Mouse (Mus musculus): ENCODE results near the gene Vamp8.

Vamp8 gene

GRCm38 (mm10) chr6:72389941-72390771 lies at the start of gene Vamp8:
Gene Vamp8 (minus strand): TSS chr6:72390703.
- in situ Hi-C loops (cut with MboI; ENCODE audit: unreplicated experiment in 2 of 2) = no loop called here

- in situ Hi-C loops (cut with MboI; ENCODE audit: unreplicated experiment in 2 of 2) = no loop called here
Observed at GRCm38 (mm10) chr6:72439355-72440185, 49.1 kb upstream of the Vamp8 start, which contains the start of gene Mat2a. Gene Mat2a (minus strand): TSS chr6:72439558.

DNA sequence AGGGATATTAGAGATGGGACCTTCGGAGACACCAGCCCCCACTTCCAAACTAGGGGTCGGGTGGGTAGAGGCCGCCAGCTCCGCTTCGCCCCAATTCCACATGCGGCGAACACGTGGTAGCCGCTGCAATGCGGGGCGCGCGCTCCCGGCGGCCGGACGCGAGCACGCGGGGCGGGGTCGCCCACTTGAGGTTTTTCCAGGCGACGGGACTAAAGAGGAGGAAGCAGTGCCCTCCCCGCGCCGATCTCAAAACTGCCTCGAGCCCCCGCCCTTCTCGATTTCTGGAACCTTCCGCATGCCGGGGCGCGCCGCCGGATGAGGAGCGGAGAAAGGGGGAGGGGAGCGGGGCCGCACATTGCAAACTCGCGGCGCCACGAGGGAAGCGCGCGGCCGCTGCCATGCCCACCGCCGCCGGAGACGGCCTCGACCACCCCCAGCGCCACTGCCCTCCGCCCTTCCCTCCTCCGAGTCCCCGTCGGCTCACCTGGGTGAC lies 48.4 kb upstream of the Vamp8 start:
- in situ Hi-C loops (cut with MboI; ENCODE audit: unreplicated experiment in 2 of 2) = no loop called here

- in situ Hi-C loops (cut with MboI; ENCODE audit: unreplicated experiment in 2 of 2) = no loop called here
Observed at GRCm38 (mm10) chr6:72438226-72438625, 47.7 kb upstream of the Vamp8 start.

- in situ Hi-C loops (cut with MboI; ENCODE audit: unreplicated experiment in 2 of 2) = no loop called here
Observed at GRCm38 (mm10) chr6:72432153-72432552, 41.6 kb upstream of the Vamp8 start.

- in situ Hi-C loops (cut with MboI; ENCODE audit: unreplicated experiment in 2 of 2) = no loop called here
Observed at GRCm38 (mm10) chr6:72430989-72431921, 40.8 kb upstream of the Vamp8 start.

- in situ Hi-C loops (cut with MboI; ENCODE audit: unreplicated experiment in 2 of 2) = loop anchor here (5.0 kb wide), 2 partner anchors 108 to 138 kb away; no protein-coding TSS in a partner anchor
Observed at GRCm38 (mm10) chr6:72429061-72429842, 38.7 kb upstream of the Vamp8 start.

GRCm38 (mm10) chr6:72428036-72428435 lies 37.5 kb upstream of the Vamp8 start:
- in situ Hi-C loops (cut with MboI; ENCODE audit: unreplicated experiment in 2 of 2) = loop anchor here (5.0 kb wide), 2 partner anchors 109 to 139 kb away; no protein-coding TSS in a partner anchor

GRCm38 (mm10) chr6:72425646-72426045 lies 35.1 kb upstream of the Vamp8 start:
- in situ Hi-C loops (cut with MboI; ENCODE audit: unreplicated experiment in 2 of 2) = loop anchor here (5.0 kb wide), 2 partner anchors 112 to 142 kb away; no protein-coding TSS in a partner anchor

DNA sequence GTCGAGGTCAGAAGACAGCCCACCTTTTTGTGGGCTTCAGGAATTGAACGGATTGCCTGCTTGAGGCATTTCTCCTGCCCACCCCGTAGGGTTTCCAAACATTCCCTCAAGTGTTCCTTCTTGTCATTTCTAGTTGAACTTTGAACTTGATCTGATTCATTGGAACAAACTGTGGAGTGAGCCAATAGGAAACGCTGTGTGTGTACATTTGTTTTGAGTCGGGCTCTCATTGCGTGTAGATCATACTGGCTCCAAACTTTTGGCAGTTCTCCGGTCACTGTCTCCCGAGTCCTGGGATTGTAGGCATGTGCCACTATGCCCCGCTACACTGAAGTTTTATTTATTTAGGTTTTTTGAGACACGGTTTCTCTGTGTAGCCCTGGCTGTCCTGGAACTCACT lies 30.4 kb upstream of the Vamp8 start:
- in situ Hi-C loops (cut with MboI; ENCODE audit: unreplicated experiment in 2 of 2) = no loop called here

DNA sequence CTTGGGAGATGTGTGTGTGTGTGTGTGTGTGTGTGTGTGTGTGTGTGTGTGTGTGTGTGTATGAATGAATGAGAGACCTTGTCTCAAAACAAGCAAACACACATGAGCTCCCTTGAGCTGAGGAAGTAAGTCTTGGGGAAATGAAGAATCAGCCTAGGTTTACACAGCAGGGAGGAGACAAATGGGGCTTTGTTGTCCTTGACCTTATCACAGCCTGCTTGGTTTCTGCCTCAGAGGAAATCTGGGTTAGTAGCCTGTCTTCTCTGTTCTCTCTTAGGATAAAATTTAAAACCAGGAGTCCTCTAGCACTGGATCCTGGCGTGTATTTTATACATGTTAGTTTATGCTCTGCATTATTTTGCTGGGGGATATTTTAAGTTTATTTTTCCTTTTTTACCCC lies 29.3 kb upstream of the Vamp8 start:
- in situ Hi-C loops (cut with MboI; ENCODE audit: unreplicated experiment in 2 of 2) = no loop called here

- in situ Hi-C loops (cut with MboI; ENCODE audit: unreplicated experiment in 2 of 2) = no loop called here
Observed at GRCm38 (mm10) chr6:72418279-72418678, 27.8 kb upstream of the Vamp8 start.

DNA sequence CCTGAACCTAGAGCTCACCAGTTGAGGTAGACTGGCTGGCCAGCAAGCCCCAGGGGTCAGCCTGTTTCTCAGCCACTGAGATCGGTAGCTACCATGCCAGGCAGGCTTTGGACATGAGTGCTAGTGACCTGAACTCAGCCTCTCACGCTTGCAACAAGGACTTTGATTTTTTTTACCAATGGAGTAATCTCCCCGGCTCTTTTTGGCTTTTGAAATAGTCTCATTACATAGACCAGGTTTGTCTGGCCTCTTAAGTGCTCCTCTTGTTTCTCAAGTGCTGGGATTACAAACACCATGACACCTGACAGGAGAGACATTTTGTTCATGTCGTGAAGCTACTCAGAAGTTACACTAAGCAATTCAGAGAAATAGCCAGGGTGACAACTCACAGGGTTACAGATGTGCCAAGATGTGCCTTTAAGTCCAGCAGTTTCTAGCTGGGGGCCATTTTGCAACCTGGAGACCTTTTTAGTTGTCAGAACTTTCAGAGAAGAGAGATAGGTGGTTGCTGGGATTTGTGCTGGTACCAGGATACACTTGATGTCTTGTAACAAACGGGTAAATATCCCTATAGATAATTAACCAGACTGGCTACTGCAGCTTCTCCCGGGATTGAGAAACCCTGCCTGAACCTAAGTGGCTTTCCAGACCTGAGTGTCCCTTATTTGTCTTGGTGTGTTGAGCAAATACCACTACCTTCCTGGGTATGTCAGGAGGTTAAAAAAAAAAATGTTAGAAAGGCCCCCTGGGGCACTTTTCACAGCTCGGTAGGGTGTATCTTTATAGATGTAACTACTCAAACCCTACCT lies 25.7 kb upstream of the Vamp8 start:
- in situ Hi-C loops (cut with MboI; ENCODE audit: unreplicated experiment in 2 of 2) = no loop called here

DNA sequence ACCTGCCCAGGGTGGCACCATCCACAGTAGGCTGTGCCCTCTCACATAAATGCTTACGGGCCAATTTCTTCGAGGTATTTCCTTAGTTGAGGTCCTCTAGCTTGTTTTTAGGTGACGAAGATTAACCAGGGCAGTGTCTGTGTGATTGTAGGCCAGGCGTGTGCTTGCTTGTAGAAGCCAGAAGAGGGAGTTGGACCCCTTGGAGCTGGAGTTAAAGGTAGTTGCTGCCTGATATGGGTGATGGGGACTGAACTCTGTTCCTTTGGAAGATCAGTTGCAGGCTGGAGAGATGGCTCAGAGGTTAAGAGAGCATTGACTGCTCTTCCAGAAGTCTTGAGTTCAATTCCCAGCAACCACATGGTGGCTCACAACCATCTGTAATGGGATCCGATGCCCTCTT lies 24.7 kb upstream of the Vamp8 start:
- in situ Hi-C loops (cut with MboI; ENCODE audit: unreplicated experiment in 2 of 2) = no loop called here

GRCm38 (mm10) chr6:72414076-72414756 lies 23.7 kb upstream of the Vamp8 start, which contains the start of gene Ggcx:
Gene Ggcx (plus strand): TSS chr6:72414308.
- in situ Hi-C loops (cut with MboI; ENCODE audit: unreplicated experiment in 2 of 2) = no loop called here

DNA sequence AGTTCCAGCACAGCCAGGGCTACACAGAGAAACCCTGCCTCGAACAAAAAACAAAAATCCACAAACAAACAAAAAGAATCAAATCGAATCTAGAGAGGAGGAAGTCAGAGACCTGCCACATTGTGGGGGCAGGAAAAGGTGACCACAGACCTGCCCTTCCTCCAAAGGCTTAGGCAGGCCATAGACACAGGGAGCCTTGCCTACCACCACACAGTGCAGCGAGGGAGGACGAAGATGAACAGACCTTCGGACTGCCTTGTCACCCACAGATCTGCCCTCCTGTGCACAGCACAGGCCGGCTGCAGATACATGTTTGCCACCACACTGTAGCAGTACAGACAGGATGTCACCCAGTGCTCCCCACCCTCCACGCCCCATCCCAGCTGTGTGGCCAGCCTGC lies 20.0 kb upstream of the Vamp8 start:
- in situ Hi-C loops (cut with MboI; ENCODE audit: unreplicated experiment in 2 of 2) = no loop called here

GRCm38 (mm10) chr6:72410003-72410402 lies 19.5 kb upstream of the Vamp8 start:
- in situ Hi-C loops (cut with MboI; ENCODE audit: unreplicated experiment in 2 of 2) = no loop called here

DNA sequence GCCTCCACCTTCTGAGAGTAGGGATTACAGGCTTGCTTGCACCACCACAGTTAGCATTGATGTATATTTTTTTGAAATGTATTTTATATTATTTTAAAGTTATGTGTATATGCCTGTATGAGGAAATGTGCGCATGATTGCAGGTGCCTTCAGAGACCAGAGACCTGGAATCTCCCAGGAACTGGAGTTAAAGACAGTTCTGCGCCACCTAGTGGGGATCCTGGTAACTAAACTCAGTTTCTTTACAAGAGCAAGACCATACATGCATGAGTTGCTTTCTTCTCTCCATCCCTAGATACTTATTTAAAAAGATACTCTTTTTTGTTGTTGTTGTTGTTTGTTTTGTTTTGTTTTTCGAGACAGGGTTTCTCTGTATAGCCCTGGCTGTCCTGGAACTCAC lies 19.1 kb upstream of the Vamp8 start:
- in situ Hi-C loops (cut with MboI; ENCODE audit: unreplicated experiment in 2 of 2) = loop anchor here (5.0 to 10.0 kb wide), 3 partner anchors 42 to 225 kb away; partner anchors contain the start of gene Rnf181 (in 1 of the 2)
